Comparison of ENCODE assay signal across 16 mouse cellular contexts in genomic region chr6:29851873-29852272, GRCm38 (mm10).
"Had no signal": no experiment of that assay in that cellular context is flagged by ENCODE, and none has a peak within 500 bp of the region (broad histone marks: within the 10 kb centered on the region; RNA-seq: fewer than 3 reads in every experiment).

No protein-coding gene starts in this region.

- H3K4me3 ChIP-seq: neural tube, embryonic 13.5 days; neural tube, embryonic 15.5 days; stomach, embryonic 15.5 days had no signal

- H3K27me3 ChIP-seq: neural tube, embryonic 13.5 days; neural tube, embryonic 15.5 days; stomach, embryonic 15.5 days had no signal

- H3K36me3 ChIP-seq: neural tube, embryonic 13.5 days; neural tube, embryonic 15.5 days; stomach, embryonic 15.5 days had no signal

- H3K9ac ChIP-seq: neural tube, embryonic 13.5 days; neural tube, embryonic 15.5 days; stomach, embryonic 15.5 days had no signal

- DNase-seq: retina, postnatal 1 day; right cerebral cortex, adult 18-20 months; right cerebral cortex, postnatal 14 days; right cerebral cortex, postnatal 25 days; right cerebral cortex, postnatal 4 days; spleen, adult 18-20 months; thymus, adult 18-20 months; thymus, adult 2 months; thymus, postnatal 14 days; thymus, postnatal 25 days; thymus, postnatal 36 days; thymus, postnatal 4 days had no signal

- H3K4me1 ChIP-seq: stomach, embryonic 15.5 days had no signal

- H3K27ac ChIP-seq: neural tube, embryonic 13.5 days; neural tube, embryonic 15.5 days; stomach, embryonic 15.5 days; stomach, postnatal 0 days had no signal

- H3K4me2 ChIP-seq: neural tube, embryonic 13.5 days; neural tube, embryonic 15.5 days; stomach, embryonic 15.5 days had no signal

- H3K9me3 ChIP-seq: neural tube, embryonic 13.5 days; neural tube, embryonic 15.5 days; stomach, embryonic 15.5 days had no signal
